Mouse (Mus musculus): ENCODE results near the gene Rai1.

DNA sequence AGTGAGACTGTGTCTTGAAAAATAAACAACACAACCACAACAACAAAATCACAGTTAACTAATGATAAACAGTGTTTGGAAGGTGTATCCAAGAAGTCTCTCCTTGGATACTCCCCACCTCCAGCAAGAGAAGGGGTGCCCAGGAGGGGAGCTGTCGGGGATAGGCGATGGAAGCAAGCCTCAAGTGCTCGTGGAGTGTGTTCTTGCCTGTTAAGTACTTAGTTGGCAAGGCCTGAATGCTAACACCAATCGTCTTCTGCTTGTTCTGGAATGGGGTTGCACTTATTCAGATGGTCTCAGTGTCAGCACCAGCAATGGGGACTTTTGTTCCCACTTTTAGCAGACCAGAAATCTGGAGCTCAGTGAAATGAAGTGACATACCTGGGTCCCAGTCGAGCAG lies 43.8 kb downstream of the Rai1 start:
- TF ChIP-seq POLR2A (IDR thresholded peaks at IDR 0.05; ENCODE audit: low read depth, low read length) (no peak), USF2 (conservative IDR thresholded peaks at IDR 0.05; ENCODE audit: low read depth, low read length) (no peak), EP300 (IDR thresholded peaks at IDR 0.05; ENCODE audit: low read length) (no peak)

Measured in CH12.LX (cell line).